Mouse (Mus musculus) gastrocnemius, postnatal 4 days (tissue): ENCODE data around the gene Fmod. TPM values are rescaled to one million over a fixed set of nuclear protein-coding genes. Genes with fewer than 3 reads are reported as not detected.

ENCODE experiments used
- DNase-seq, 2 experiments: peaks; one replicate each; pipeline ENCODE4 v3.0.0; 2021 to 2022; ENCODE audit warnings: low spot score in 2 of 2, mixed read lengths in 2 of 2
- total RNA-seq, 2 experiments: library from RNA; stranded (reverse); gene quantifications; 2 replicates each; pipeline ENCODE4 v1.2.3; 2021

Gene Fmod
- total RNA-seq, 2 experiments from 2014 or later: 108 to 184 TPM

GRCm38 (mm10) chr1:134055666-134056245, 18.7 kb downstream of the Fmod start:
- DNase-seq: no peak

DNA sequence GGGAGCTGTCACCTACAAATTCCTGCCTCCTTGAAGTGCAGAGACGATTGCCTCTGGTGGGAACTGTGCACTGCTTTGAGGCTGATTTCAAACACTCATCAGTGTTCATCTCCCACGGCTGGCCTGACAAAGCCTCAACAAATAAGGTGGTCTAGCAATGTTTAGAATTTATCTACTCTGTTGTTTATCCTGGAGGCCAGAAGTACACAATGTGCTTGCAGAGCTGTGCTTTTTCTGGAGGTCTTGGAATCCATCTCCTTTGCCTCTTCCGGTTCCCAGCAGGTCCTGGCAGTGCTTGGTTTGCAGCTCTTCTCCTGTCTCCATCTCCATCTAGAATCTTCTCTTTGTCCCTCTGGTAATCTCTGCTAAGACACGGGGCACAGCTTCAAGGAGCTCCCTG, 19.2 kb downstream of the Fmod start:
- DNase-seq: no peak

GRCm38 (mm10) chr1:134057736-134058135, 20.7 kb downstream of the Fmod start:
- DNase-seq: no peak

DNA sequence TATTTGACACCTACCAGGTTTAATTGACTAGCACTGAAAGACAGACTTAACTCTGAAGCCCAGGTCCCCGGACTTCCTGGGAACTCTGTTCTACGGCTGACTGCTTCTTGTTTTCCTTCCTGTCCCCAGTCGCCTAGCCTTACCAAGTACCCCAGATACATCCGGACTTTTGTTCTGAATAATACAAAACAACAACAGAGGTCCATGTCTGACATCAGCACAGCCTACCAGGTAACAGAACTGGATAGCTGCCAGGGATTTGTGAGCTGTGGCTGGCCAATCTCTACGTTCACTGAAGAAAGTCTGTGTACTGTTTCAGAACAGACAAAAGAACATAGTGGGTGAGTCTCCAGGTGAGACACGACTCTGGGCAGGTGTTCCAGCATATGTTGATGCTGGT, 21.8 kb downstream of the Fmod start:
- DNase-seq: no peak

DNA sequence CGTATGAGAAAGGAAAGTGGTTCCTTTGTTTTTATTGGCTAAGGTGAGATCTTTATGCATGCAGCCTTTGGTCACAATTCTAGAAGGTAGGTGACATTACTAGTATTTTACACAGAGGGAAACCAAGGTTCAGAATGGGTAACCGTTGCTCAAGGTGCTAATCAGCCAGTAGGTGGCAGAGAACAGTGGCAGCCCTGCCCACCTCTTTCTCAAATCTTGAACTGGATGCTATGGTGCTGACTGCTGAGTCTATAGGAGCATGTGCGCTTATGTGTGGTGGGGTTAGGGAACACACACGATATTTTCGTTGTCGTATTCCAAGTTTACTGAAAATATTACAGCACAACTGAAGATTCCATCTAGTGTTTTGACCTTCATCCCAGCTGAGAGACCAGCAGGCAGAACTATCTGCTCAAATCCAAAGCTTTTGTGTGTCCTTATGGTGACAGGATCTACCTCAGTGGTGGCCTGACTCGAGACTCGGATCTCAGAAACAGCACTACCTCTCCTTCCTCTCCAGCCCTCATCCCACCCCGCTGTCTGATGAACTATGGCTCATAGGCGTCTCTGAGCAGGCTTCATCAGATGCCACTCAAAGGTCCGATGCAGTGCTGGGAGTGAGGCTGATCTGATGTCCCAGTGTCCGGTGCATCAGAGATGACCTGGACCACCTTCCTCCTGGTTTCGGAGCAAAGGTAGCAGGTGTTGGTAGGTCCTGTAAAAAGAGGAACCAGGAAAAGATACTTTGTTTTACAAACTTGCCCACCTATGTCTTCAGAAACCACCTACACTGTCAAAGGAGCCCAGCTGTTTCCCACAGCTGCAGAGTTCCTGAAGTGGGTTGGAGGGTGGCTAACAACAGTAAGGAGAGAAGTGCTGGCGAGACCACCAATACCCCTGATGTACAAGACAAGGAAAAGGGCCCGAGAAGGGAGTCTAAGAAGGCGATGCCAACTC, 23.0 kb downstream of the Fmod start:
- no peak for DNase-seq

DNA sequence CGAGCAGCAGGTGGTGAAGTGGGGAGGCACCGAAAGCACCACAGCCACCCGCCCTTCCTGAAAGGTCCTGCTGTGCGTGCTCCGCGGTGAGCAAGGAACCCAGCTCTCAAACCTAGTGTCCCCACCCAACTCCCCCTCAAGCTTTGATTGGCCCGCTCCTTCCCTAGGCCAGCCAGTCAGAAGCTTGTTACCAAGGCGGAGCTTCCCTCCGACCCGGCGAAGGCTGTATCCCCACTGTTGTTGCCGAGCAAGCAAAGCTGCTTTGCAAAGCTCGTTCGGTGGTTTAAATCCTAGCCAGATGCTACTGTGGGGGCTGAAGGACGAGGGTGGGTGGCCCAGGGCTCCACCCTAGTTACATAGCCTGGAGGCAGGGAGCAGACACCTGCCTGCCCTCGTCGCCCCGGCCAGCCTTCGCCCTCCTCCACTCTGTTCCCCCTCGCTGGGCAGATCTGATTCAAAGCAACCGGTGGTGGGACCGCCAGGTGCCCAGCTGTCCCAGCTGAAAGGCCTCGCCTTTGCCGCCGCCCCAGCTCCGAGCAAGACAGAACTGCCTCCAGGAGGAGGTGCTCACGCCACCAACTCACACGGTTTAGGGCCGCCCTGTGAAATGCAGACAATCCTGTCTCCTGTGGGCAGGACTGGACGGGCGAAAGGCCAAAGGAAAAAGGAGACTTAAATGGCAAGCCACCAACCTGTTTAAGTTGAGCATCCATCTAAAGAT, 24.0 kb downstream of the Fmod start:
- DNase-seq: peak; percentile 64 to 85

- no peak for DNase-seq
Measured at GRCm38 (mm10) chr1:134061915-134062314, 24.9 kb downstream of the Fmod start.

DNA sequence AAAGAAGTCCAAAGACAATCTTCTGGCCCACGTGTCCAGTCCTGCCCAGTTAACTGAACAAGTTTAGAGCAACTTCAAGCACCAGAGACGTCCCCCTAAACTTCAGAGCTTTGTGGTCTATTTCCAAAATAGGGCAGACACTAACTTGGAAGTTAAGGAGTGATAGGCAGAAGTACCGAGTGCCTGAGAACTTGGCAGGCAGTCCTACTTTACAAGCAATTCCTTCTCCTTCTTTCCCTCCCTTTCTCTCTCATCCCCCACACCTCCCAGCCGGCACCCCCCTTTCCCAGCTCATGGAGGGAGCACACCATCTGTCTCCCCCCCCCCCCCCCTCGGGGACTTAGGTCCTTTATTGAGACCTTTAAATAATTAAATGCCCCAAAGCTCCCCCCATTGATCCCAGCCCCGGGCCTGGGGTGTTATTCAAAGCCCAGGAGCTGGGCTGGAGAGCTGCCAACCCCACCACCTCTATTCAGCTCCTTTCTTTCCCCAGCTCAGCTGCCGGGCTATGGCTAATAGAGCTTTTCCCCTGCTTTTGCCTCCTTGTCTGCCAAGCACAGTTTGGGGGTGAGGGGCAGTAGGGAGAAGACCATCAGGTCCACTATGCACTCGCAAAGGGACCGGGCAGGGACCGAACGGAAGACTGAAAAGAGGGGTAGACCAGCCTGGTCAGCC, 25.5 kb downstream of the Fmod start:
- DNase-seq: no peak

DNA sequence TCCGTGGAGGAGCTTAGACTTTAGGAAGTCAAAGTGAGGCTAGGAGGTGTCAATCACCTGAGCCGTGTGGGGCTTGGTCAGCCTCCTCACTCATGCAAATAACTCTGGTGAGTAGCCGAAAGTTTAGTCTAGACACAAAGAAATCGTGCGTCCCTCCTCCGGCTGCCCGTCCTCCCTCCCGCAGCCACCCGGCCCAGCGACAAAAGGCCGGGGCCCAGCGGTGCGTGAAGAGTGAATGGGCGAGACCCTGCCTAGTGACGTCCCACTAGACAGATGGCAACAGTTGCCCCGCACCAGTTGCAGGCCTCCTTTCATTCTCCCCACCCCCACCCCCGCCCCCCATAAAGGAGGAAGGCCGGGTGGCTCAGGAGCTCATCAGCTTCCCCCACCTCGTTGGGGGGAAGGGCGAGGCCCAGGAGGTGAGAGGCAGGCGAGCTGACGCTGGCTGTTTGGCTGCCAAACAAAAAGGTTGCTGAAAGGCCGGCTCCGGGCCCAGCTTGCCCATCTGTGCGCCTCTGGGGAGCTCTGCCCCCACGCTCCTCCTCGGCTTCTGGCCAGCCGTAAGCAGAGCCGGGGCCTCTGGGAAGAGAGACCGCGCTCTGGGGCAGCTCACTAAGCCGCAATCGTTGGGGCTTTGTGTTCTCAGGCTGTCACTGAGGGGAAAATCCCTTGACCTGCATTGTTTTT, 26.2 kb downstream of the Fmod start:
- DNase-seq: peak; percentile 37 to 68

DNA sequence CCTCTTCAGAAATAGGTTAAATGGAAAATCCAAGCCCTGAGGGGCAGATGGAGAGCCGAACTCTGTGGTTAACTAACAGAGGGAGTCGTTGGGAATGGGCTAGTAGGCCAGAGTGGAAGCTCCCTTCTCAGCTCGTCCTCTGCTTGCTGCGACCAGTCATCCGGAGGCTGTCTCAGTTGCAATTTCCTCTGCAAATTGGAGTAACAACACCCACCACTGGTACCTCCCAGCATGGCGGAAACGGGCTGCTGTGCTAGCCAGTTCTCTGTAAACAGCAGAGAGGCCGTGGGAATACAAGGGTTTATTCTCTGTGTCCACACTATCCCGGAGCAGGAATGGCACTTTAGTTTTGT, 26.7 kb downstream of the Fmod start:
- no peak for DNase-seq

GRCm38 (mm10) chr1:134064296-134064831, 27.3 kb downstream of the Fmod start:
- DNase-seq: no peak

DNA sequence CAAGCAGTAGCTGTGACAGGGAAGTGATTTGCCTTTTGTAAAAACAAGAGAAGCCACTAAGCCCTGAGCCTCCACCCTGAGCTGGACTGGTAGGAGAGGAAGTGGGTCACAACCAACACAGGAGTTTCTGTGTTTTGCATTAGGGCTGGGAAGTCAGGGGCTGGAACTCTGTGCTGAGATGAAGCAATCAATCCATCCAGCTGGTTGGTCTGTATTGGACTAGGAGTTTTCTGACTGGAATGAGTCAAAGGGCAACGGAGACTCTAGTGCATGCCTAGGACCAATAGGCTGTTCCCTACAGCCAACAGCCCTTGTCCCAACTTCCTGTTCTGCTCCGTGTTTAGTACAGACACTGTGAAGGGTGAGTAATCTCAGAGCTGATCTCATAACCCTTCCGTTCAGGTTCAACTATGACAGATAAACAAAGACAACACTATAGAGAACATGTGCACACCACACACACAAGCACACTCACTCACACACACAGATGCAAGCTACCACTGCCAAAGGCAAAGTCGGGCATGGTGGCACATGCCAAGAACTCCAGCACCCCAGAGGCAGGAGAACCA, 28.3 kb downstream of the Fmod start:
- no peak for DNase-seq

DNA sequence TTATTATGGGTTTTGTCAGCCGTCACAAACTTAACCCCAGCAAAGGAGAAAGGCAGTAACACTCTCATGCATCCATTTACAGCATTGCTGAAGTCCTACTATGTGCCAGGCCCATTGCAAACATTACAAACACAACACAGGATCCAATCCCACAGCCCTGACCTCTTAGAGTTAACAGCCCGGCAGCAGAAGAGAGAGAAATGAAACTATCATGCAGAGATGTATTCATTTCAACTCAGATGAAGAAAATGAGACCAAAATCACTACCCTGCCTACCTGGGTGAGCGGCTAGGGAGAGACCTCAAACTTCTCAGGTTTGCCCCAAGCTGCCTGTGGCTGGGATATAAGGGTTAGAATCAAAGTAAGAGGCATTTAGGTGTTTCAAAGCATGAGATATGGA, 29.5 kb downstream of the Fmod start:
- no peak for DNase-seq

GRCm38 (mm10) chr1:134067143-134067619, 30.1 kb downstream of the Fmod start:
- no peak for DNase-seq

DNA sequence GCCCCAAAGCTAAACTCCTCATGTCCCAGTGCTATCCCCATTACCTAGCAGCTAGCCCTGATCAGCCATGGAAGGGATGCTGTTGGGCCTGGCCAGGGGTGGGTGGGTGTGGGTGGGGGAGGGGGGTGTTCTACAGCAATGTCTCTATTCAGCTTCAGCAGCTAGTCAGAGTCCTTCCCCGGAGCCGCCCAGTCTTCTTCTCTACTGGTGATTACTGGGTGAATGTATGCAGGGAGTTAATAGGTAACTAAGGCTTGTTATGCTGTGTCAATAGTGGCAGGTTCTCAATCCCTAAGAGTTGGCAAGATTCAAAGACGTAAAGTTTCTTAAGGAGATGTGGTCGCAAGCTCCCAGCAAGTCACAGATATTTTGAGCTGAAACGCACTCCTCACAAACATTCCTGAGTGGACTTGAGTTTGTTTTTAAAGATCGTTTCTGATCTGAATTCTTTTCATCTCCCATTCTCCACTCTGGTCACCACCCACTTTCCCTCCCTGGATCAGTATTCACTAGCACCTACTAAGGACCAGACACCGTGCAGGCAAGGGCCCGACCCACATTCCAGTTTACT, 33.1 kb downstream of the Fmod start:
- no peak for DNase-seq

DNA sequence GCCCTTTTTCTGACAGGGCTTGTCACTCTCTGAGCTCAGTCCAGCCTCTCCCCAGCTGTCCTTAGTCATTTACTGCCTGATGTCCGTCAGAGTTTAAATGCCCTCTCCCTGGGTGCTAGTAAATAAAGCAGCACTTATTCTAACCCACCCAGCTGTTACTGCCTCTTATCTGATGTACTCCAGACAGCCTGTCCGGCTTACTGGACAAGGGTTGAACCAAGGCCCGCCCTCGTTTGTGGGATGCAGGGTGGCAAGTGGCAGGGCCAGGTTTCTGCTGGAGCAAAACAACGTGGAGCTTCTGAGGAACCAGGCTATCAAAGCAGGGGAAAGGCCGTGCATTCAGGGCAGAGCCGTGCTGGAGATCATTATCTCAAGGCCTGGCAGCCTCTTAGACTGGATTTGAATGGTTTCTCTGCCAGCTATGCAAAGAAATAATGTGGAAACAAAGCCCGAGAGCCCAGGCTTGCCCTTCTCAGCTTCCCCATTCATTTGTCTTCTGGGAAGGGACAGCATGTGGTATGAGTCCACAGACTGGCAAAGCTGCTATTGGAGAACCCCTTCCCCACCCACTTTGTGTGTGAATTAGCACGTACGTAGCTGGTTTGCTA, 34.5 kb downstream of the Fmod start:
- no peak for DNase-seq

- DNase-seq: no peak
Measured at GRCm38 (mm10) chr1:134073061-134073564, 36.1 kb downstream of the Fmod start.

DNA sequence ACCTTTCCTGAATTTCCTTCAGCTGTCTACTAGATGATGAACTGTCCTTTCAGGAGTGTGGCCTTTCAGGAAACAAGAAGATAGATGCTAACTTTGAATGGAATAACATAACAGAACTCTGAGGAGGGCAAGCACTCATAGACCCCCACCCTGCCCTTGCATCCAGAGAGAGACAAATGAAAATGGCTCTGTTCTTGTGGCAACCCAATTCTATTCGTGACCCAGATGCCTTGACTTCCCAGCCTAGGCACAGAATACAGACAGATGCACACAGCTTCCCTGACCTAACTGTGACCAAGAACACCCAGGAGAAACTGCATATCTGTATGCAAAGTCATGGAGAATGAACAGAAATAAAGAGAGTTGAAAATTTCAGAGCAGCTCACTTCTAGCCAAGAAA, 36.6 kb downstream of the Fmod start:
- no peak for DNase-seq

DNA sequence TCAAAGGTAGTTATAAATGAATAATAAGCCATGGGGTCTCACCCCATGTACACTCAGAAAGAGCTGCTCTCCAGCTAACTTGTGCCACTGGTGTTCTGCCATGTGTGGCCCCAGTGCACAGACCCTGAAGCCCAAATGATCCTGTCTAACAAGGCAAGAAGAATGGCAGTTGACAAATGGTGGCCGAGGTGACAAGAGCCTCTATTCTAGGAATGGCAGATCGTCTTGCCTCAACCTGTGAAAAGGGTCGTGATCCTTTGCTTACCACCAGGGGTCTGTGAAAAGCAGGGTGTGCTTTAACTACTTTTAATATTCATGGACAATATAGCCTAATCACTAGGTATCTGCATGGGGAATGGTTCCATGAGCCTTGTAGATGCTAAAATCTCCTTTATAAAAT, 37.1 kb downstream of the Fmod start:
- DNase-seq: no peak
